Mouse (Mus musculus): ENCODE results near the gene Slc35e2. TPM values are rescaled to one million over a fixed set of nuclear protein-coding genes. Genes with fewer than 3 reads are reported as not detected.
"Not testable (repeated sequence)": the region's sequence is repeated elsewhere in the genome, so short reads cannot be mapped to it uniquely, and the experiment has no call there.

The Slc35e2 gene
- polyA plus RNA-seq, 1 experiment from 2014 or later: 16.4 TPM

GRCm38 (mm10) chr4:155613264-155613663 lies 12.0 kb downstream of the Slc35e2 start:
- Histone ChIP-seq H3K9me3 (ENCODE audit: control insufficient read depth, low read length) (no peaks in the 10 kb centered on the region), H3K4me2 (ENCODE audit: low read depth, severe bottlenecking) (no peak overlapping the region), H3K9ac (ENCODE audit: low read length) (no peak overlapping the region), H3K4me1 (ENCODE audit: control insufficient read depth, insufficient read depth, low read length) (no peaks in the 10 kb centered on the region), H3K36me3 (ENCODE audit: control insufficient read depth, insufficient read depth, low read length) (peaks cover 14% of the 10 kb centered on the region), H3K27me3 (ENCODE audit: control insufficient read depth, insufficient read depth, low read length) (no peaks in the 10 kb centered on the region), H3K4me3 (ENCODE audit: low read depth, low read length) (no peak overlapping the region), H3K27ac (replicated peaks; ENCODE audit: low read depth, low read length) (no peak overlapping the region)
- ATAC-seq (ENCODE audit: insufficient number of reproducible peaks, low FRiP score, low TSS enrichment, low read depth) (no peak), DNase-seq (ENCODE audit: low spot score) (no peak)
- WGBS: 98% methylated on average over 3 of the region's 3 CpGs

DNA sequence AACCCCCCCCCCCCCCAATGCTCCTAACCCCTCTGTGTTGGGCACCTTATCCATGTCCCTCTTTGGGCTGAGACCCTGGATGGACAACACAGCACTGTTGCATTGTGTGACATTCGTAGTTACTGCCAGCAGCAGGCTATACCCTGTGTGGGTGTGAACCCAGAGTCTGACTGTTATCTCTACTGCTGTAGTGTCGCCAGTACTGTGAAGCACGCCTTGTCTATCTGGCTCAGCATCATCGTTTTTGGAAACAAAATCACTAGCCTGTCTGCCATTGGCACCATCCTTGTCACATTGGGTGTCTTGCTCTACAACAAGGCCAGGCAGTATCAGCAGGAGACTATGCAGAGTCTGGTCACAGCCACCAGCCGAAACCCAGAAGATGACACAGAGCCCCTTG lies 17.1 kb downstream of the Slc35e2 start:
- Histone ChIP-seq H3K36me3 (ENCODE audit: control insufficient read depth, insufficient read depth, low read length) (peaks cover 8% of the 10 kb centered on the region), H3K27me3 (ENCODE audit: control insufficient read depth, insufficient read depth, low read length) (no peaks in the 10 kb centered on the region), H3K4me3 (ENCODE audit: low read depth, low read length) (no peak overlapping the region), H3K27ac (replicated peaks; ENCODE audit: low read depth, low read length) (no peak overlapping the region), H3K4me2 (ENCODE audit: low read depth, severe bottlenecking) (no peak overlapping the region), H3K9ac (ENCODE audit: low read length) (no peak overlapping the region), H3K4me1 (ENCODE audit: control insufficient read depth, insufficient read depth, low read length) (no peaks in the 10 kb centered on the region), H3K9me3 (ENCODE audit: control insufficient read depth, low read length) (no peaks in the 10 kb centered on the region)
- DNase-seq (ENCODE audit: low spot score) (no peak), ATAC-seq (ENCODE audit: insufficient number of reproducible peaks, low FRiP score, low TSS enrichment, low read depth) (no peak)
- WGBS: 92% methylated on average over 5 of the region's 5 CpGs

- peak; percentile 96 for DNase-seq (ENCODE audit: low spot score)
- H3K36me3 ChIP-seq (ENCODE audit: control insufficient read depth, insufficient read depth, low read length): peaks cover 6% of the 10 kb centered on the region; the same call in 1 of the 2 replicates
- peak; percentile 98 for ATAC-seq (ENCODE audit: insufficient number of reproducible peaks, low FRiP score, low TSS enrichment, low read depth)
- peak within 1 kb of the TSS; percentile 91 for H3K4me3 ChIP-seq (ENCODE audit: low read depth, low read length)
- under 1% methylated on average over 84 of the region's 84 CpGs for WGBS
- H3K9ac ChIP-seq (ENCODE audit: low read length): peak within 1 kb of the TSS; percentile 77
- H3K27me3 ChIP-seq (ENCODE audit: control insufficient read depth, insufficient read depth, low read length): no peaks in the 10 kb centered on the region
- H3K9me3 ChIP-seq (ENCODE audit: control insufficient read depth, low read length): no peaks in the 10 kb centered on the region
- H3K4me1 ChIP-seq (ENCODE audit: control insufficient read depth, insufficient read depth, low read length): 0 out of 2 replicates have a peak, but pooled peaks cover 3% of the 10 kb centered on the region
- H3K27ac ChIP-seq (replicated peaks; ENCODE audit: low read depth, low read length): peak within 1 kb of the TSS; percentile 59; the same call in 1 of the 2 replicates
- peak within 1 kb of the TSS; percentile 60 for H3K4me2 ChIP-seq (ENCODE audit: low read depth, severe bottlenecking)
Measured at GRCm38 (mm10) chr4:155624338-155625291, 23.4 kb downstream of the Slc35e2 start, which contains the start of gene Cdk11b. Gene Cdk11b (plus strand): TSS chr4:155624854.

DNA sequence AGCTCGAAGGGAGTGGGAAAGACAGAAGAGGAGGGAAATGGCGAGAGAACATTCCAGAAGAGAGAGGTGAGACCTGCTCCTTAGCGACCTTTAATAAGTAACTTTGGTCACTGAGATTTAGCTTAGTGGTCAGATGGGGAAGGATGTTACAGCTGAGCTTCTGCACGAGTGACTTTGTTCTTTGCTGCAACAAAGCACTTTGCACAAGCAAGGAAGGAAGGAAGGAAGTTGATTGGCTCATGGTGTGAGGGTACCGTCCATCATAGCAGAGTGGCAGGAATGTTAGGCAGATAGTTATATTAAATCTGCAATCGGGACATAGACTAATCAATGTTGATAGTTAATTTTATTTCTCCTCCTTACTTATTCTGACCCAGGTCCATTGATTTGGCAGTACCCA lies 29.1 kb downstream of the Slc35e2 start:
- Histone ChIP-seq H3K36me3 (ENCODE audit: control insufficient read depth, insufficient read depth, low read length) (peaks cover 28% of the 10 kb centered on the region), H3K4me2 (ENCODE audit: low read depth, severe bottlenecking) (no peak overlapping the region), H3K4me3 (ENCODE audit: low read depth, low read length) (no peak overlapping the region), H3K4me1 (ENCODE audit: control insufficient read depth, insufficient read depth, low read length) (no peaks in the 10 kb centered on the region), H3K27ac (replicated peaks; ENCODE audit: low read depth, low read length) (no peak overlapping the region), H3K9ac (ENCODE audit: low read length) (no peak overlapping the region), H3K9me3 (ENCODE audit: control insufficient read depth, low read length) (no peaks in the 10 kb centered on the region), H3K27me3 (ENCODE audit: control insufficient read depth, insufficient read depth, low read length) (no peaks in the 10 kb centered on the region)
- DNase-seq (ENCODE audit: low spot score) (no peak), ATAC-seq (ENCODE audit: insufficient number of reproducible peaks, low FRiP score, low TSS enrichment, low read depth) (no peak)
- 89% methylated on average over 6 of the region's 6 CpGs for WGBS

GRCm38 (mm10) chr4:155635766-155636499 lies 34.7 kb downstream of the Slc35e2 start:
- no peaks in the 10 kb centered on the region for H3K4me1 ChIP-seq (ENCODE audit: control insufficient read depth, insufficient read depth, low read length)
- H3K4me3 ChIP-seq (ENCODE audit: low read depth, low read length): no peak overlapping the region
- H3K9ac ChIP-seq (ENCODE audit: low read length): no peak overlapping the region
- H3K36me3 ChIP-seq (ENCODE audit: control insufficient read depth, insufficient read depth, low read length): peaks cover 34% of the 10 kb centered on the region
- H3K27me3 ChIP-seq (ENCODE audit: control insufficient read depth, insufficient read depth, low read length): no peaks in the 10 kb centered on the region
- ATAC-seq (ENCODE audit: insufficient number of reproducible peaks, low FRiP score, low TSS enrichment, low read depth): no peak
- H3K4me2 ChIP-seq (ENCODE audit: low read depth, severe bottlenecking): no peak overlapping the region
- H3K27ac ChIP-seq (replicated peaks; ENCODE audit: low read depth, low read length): no peak overlapping the region
- H3K9me3 ChIP-seq (ENCODE audit: control insufficient read depth, low read length): no peaks in the 10 kb centered on the region
- no peak for DNase-seq (ENCODE audit: low spot score)

DNA sequence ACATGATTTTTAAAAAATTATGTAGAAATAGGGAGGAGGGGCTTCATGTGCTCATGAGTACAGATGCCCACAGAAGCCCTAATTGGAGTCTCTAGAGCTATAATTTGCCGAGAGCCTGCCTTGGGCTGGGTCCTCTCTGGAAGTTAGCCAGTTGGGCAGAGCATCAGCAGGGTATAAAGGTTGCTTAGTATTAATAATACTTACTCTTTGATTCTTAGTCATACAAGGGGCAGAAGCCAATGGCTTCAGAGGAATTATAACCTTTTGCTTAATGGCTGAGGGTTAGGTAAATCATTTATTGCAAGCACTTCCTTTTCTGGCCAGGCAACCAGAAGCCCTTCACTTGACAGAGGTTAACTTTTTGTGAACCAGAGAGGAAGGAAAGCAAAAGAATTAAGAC lies 42.3 kb downstream of the Slc35e2 start:
- 91% methylated on average over 1 of the region's 1 CpGs for WGBS
- no peaks in the 10 kb centered on the region for H3K9me3 ChIP-seq (ENCODE audit: control insufficient read depth, low read length)
- ATAC-seq (ENCODE audit: insufficient number of reproducible peaks, low FRiP score, low TSS enrichment, low read depth): no peak
- H3K27me3 ChIP-seq (ENCODE audit: control insufficient read depth, insufficient read depth, low read length): no peaks in the 10 kb centered on the region
- no peak overlapping the region for H3K9ac ChIP-seq (ENCODE audit: low read length)
- peaks cover 44% of the 10 kb centered on the region for H3K36me3 ChIP-seq (ENCODE audit: control insufficient read depth, insufficient read depth, low read length)
- H3K4me3 ChIP-seq (ENCODE audit: low read depth, low read length): no peak overlapping the region
- DNase-seq (ENCODE audit: low spot score): no peak
- H3K4me1 ChIP-seq (ENCODE audit: control insufficient read depth, insufficient read depth, low read length): no peaks in the 10 kb centered on the region
- no peak overlapping the region for H3K27ac ChIP-seq (replicated peaks; ENCODE audit: low read depth, low read length)
- no peak overlapping the region for H3K4me2 ChIP-seq (ENCODE audit: low read depth, severe bottlenecking)

- ATAC-seq (ENCODE audit: insufficient number of reproducible peaks, low FRiP score, low TSS enrichment, low read depth); H3K4me2 ChIP-seq (ENCODE audit: low read depth, severe bottlenecking); DNase-seq (ENCODE audit: low spot score); H3K4me3 ChIP-seq (ENCODE audit: low read depth, low read length); H3K9ac ChIP-seq (ENCODE audit: low read length); H3K4me1 ChIP-seq (ENCODE audit: control insufficient read depth, insufficient read depth, low read length); H3K9me3 ChIP-seq (ENCODE audit: control insufficient read depth, low read length); H3K27me3 ChIP-seq (ENCODE audit: control insufficient read depth, insufficient read depth, low read length); H3K27ac ChIP-seq (replicated peaks; ENCODE audit: low read depth, low read length): not testable (repeated sequence)
- H3K36me3 ChIP-seq (ENCODE audit: control insufficient read depth, insufficient read depth, low read length): peaks cover 47% of the 10 kb centered on the region
- 95% methylated on average over 2 of the region's 2 CpGs for WGBS
Measured at GRCm38 (mm10) chr4:155645308-155645707, 44.1 kb downstream of the Slc35e2 start, which contains the start of gene Gm10563. Gene Gm10563 (minus strand): TSS chr4:155645408.

DNA sequence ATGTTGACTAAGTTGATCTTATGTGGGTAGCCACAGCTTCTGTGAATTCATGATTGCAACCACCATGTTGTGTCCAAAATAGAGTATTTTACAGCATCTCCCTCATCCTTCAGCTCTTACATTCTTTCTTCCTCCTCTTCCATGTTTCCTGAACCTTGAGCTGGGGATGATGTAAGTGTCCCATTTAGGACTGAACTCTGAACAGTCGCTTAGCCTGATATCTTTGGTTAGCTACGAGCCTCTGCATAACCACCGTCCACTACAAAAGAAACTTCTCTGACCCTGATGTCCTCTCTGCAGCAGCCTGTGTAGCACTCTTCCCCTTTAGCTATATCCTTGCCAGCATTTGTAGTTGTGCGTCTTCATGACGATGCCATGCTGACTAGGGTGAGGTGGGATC lies 44.5 kb downstream of the Slc35e2 start:
- no peak overlapping the region for H3K27ac ChIP-seq (replicated peaks; ENCODE audit: low read depth, low read length)
- no peak overlapping the region for H3K4me3 ChIP-seq (ENCODE audit: low read depth, low read length)
- WGBS: 94% methylated on average over 5 of the region's 5 CpGs
- ATAC-seq (ENCODE audit: insufficient number of reproducible peaks, low FRiP score, low TSS enrichment, low read depth) (no peak), DNase-seq (ENCODE audit: low spot score) (no peak)
- H3K9me3 ChIP-seq (ENCODE audit: control insufficient read depth, low read length): no peaks in the 10 kb centered on the region
- peaks cover 47% of the 10 kb centered on the region for H3K36me3 ChIP-seq (ENCODE audit: control insufficient read depth, insufficient read depth, low read length)
- H3K9ac ChIP-seq (ENCODE audit: low read length): no peak overlapping the region
- no peaks in the 10 kb centered on the region for H3K27me3 ChIP-seq (ENCODE audit: control insufficient read depth, insufficient read depth, low read length)
- no peak overlapping the region for H3K4me2 ChIP-seq (ENCODE audit: low read depth, severe bottlenecking)
- no peaks in the 10 kb centered on the region for H3K4me1 ChIP-seq (ENCODE audit: control insufficient read depth, insufficient read depth, low read length)
